Mouse (Mus musculus) retina, postnatal 1 day (tissue): ENCODE results near the gene Hist1h1t.
"Not testable (repeated sequence)": the region's sequence is repeated elsewhere in the genome, so short reads cannot be mapped to it uniquely, and the experiment has no call there.

Experiments used
- DNase-seq: peaks from one replicate; pipeline ENCODE4 v3.0.0-alpha.2; 2012

Hist1h1t gene

DNA sequence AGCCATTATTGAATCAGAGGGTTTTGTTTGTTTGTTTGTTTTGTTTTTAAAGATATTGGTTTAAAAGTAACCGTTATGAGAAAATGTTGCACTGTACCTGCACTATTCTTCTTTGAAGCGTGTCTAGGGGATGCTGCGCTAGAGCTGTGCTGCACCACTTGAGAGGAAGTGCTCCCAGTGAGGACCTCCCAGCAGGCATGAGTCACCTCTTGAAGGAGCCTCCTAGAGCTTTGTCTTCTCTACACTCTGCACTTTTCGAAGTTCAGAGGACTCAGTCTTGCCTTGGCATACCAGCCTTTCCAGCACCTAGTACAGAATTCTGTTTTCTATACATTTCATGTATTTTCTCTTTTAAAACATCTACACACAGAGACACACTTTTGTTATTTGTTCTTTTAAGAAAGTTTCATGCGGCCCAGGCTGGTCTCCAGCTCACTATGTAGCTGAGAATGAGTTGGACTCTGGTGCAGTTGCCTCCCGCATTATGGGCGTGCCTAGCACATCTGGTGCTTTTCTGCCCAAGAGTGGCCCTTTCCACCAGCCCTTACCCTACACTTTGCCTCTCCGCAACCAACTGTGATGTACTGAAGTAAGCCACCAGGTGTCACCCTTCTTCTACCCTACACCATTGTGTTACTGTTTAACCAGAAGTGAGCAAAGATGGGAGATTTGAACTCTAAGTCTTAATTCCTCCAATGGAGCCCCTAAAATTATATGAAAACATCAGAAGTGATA lies 5.3 kb downstream of the Hist1h1t start:
- DNase-seq, result peak; percentile 86

DNA sequence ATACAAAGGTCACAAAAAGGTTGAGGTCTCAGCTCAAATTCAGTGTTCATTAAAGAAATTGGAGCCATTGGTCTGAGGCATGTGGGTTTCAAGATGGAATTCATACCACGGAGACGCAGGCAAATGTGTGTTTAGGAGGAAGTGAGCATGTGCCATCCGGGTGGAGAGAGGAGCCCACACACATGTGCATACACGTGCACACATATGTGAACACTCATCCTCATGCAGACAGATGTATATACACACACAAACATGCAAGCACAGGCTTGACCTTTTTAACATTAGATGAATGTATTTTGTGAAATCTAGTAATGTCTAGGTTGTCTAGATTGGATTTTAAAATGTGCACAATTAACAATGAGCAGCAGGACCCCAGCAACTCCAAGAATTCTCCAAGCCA lies 6.6 kb downstream of the Hist1h1t start:
- no peak for DNase-seq

DNA sequence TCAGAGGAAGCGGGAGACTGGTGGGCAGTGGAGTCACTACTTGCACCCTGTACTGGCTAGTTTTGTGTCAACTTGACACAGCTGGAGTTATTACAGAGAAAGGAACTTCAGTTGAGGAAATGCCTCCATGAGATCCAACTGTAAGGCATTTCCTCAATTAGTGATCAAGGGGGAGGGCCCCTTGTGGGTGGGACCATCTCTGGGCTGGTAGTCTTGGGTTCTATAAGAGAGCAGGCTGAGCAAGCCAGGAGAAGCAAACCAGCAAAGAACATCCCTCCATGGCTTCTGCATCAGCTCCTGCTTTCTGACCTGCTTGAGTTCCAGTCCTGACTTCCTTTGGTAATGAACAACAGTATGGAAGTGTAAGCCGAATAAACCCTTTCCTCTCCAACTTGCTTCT lies 7.2 kb downstream of the Hist1h1t start:
- DNase-seq, result not testable (repeated sequence)

- no peak for DNase-seq
Observed at GRCm38 (mm10) chr13:23705751-23706356, 10.2 kb downstream of the Hist1h1t start.

GRCm38 (mm10) chr13:23706771-23707170 lies 11.2 kb downstream of the Hist1h1t start:
- no peak for DNase-seq

- DNase-seq, result no peak
Observed at GRCm38 (mm10) chr13:23708041-23708440, 12.4 kb downstream of the Hist1h1t start.

DNA sequence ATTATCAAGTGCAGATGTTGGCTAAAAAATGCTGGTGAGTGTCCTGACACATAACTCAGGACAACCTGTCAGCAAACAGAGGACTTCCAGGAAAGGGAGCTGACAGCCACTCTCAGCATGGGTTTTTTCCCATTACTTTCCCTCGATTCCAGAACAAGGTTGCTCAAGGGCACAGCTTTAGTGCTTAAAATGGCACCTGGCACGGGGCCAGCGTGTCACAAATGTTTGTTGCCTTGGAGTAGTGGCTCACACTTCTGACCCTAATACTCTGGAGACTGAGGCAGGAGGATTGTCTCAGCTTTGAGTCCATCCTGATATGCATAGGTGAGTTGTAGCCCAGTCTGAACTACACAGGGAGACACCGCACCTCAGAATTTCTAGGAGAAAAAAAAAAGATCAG lies 13.0 kb downstream of the Hist1h1t start:
- DNase-seq, result no peak

- peak; percentile 46 for DNase-seq
Observed at GRCm38 (mm10) chr13:23709714-23710373, 14.2 kb downstream of the Hist1h1t start.

DNA sequence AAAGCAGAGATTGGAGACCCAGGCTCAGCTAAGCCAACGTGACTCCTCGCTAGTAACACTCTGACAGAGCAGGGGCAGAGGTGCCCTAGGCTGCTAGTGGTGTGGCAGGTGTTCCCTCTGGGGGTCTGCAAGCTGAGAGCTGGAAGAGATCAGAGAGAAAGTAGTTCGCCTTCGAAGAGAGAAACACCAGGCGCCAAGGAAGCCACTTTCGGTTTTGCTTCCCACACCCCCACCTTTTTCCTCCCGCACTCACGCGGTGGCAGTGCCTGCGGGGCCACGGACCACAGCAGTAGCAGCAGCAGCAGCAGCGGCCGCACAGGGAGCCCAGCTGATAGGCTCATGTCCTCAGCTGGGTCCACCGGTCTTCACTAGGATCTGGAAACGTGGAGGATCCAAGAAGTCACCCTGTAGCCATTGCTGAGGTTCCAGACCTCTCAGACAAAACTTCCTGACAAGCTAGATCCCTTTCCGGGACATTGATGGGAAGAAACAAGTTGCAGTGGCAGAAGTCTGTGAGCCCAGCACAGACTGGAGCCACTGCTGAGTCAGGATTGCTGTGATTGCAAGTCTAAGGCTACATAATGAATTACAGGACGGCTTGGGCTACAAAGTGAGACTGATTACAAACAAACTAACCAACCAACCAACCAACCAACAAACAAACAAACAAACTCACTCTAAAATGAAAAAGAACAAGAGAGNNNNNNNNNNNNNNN lies 14.9 kb downstream of the Hist1h1t start, which contains the start of gene Hfe:
Gene Hfe (minus strand): TSS at position 481 of the 716 bp plus-strand sequence.
- DNase-seq, result peak; percentile 75

- no peak for DNase-seq
Observed at GRCm38 (mm10) chr13:23716261-23717042, 20.8 kb downstream of the Hist1h1t start.

DNA sequence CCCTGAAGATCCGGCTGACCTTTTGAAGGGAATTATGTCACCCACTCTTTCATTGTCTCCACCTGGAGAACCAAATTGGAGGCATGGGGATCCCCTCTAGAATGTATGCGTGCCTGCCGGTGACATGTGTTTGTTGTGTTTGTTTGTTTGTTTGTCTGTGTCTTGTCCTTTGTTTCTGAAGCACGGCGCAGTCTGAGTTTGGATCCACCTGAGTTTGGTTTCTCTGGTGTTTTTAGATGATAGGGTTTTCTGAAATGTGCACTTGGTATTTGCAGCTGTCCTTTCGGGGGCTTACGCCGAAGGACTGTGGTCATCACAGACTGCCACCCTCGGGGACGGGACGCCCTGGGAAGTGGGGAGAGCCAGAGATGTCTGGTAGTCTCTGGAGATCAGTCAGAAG lies 21.6 kb downstream of the Hist1h1t start:
- no peak for DNase-seq

GRCm38 (mm10) chr13:23717593-23718245 lies 22.1 kb downstream of the Hist1h1t start:
- not testable (repeated sequence) for DNase-seq

DNA sequence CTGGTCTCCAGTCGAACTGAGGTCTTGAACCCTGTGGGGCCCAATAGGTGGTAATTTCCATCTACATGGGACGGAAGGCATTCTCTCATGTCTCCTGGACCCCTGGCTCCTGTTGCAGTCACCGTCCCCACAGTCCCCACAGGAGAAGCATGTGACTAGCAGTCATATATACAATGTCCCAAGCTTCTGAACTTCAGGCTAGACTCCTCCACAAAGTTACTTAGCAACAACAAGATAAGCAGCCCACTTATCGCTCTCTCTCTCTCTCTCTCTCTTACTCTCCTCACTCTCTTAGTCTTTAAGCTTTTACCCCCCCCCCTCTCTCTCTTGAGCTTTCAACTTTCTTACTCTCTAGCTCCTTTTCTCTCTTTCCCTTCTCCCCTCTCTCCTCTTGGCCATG lies 28.6 kb downstream of the Hist1h1t start:
- no peak for DNase-seq

GRCm38 (mm10) chr13:23725213-23725612 lies 29.6 kb downstream of the Hist1h1t start:
- DNase-seq, result no peak

DNA sequence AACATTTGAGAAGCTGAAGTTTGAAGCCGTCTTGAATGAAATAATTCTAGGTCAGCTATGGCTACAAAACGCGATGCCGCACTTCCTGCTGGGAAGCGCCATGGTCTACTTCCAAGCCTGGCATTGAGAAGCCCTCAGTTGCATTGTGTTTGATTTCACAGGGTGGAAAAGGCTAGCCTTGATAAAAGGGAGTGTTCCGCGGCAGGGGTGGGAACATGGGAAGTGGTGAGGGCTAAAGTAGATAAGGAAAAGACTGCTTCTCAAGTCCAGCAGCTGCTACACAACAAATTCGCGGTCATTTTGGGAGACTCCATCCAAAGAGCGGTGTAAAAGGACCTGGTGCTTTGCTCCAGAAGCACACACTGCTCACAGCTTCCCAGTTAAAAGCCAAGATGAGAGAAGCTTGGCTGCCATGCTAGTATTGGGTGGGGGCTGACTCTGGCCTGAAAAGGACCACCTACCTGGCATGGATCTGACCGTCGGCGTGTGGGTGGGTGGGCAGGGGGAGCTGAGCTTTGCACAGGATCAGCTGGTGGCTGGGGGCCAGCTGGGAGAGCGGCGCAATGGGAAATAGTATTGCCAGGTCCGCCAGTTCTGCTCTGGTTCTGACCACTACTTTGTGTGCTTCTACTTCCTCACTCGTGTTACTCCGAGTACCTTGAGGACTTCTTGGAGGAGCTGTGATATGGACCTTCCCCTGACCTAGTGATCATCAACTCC lies 33.0 kb downstream of the Hist1h1t start:
- DNase-seq, result no peak

DNA sequence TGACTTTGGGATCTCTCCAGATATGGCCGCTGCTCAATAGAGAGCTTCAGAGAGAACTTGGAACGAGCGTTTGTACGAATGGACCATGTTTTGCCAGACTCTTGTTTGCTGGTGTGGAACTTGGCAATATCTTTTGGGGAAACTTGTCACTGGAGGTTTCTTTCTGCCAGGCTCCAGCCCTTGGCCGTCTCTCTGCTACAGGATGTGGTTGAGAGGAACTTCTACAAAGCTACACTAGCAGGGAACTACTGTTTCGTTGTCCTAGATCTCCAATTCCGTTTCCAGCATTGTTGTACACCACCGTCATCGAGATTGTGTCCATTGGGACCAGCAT lies 33.5 kb downstream of the Hist1h1t start:
- no peak for DNase-seq

DNA sequence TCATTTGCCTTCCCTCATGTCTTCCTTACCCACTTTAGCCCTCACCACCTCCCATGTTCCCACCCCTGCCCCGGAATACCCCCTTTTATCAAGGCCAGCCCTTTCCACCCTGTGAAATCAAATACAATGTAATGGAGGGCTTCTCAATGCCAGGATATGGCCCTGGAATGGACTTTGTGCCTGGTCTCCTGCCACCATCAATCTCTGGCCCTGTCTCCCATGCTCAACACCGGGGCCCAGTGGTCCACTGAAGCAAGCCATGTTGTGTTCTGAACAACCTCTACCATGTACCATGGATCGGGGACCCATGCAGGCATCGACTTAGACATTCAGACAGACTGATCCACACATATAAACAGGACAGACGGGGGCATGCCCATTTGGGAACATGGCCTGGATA lies 34.1 kb downstream of the Hist1h1t start:
- no peak for DNase-seq

- DNase-seq, result no peak
Observed at GRCm38 (mm10) chr13:23730479-23730878, 34.9 kb downstream of the Hist1h1t start.

- DNase-seq, result peak; percentile 73
Observed at GRCm38 (mm10) chr13:23732156-23732804, 36.7 kb downstream of the Hist1h1t start.

DNA sequence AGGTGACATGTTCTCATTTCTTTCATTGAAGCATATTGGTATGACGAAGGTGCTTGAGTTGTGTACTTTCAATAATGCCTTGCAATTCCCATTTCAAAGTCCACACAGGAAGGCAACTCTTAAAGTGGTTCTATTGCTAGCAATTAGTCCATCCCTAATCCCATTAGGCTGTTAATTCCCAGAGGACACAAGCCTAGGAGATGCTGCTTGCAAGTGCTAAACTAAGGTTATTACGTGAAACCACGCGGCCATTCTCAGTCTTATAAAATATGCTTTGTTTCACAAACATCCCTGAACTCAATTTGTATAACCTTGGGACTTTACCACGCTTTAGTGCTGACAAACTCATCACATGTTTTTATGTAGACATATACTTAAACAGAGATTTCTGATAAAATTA lies 41.5 kb downstream of the Hist1h1t start:
- peak; percentile 61 for DNase-seq

DNA sequence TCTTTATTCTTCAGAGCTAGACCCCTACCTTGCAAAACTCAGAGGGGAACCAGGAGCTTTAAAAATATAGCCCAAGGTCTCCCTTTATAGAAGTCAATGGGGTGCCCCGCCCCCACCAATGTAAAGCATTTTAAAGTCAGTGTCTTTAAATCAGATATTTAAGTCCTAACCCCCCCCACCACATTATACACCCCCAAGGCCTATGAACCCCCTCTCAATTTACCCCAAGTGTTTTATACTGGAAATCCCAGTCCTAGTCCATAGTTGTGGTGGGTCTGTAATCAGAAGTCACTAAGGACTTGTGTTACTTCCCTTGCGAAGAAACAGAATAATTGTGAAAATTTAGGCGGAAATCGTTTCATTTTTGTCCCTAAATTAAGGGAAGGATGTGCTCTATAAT lies 42.4 kb downstream of the Hist1h1t start:
- no peak for DNase-seq
